Mouse (Mus musculus): ENCODE measurements around the gene Gm20388.

DNA sequence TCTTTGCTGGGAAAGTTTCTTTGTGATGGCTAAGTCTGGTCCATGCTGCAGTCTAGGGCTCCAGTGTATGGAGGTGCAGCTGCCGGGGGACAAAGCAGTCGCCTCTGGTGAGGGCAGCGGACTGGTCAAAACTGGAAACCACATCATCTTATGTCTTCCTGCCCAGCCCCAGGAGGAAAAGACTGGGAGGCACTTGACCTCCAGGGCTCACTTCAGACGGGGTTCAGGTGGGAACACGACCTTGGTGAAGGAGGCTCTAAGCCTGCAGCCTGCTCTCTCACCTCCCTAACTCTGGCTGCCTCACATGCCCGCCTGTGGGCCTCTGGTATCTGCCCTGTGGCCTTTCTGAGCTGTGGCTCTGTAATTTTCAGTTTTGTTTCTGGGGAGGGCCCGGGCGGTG lies 623.4 kb downstream of the Gm20388 start:
- TF ChIP-seq POLR2A (IDR thresholded peaks at IDR 0.05; ENCODE audit: extremely low read depth, insufficient read depth, low read length), result no peak
- no peak for TF ChIP-seq CTCF (IDR thresholded peaks at IDR 0.05; ENCODE audit: extremely low read depth, insufficient read depth, low read length)

All from cortical plate, adult 2 months (tissue).